Mouse (Mus musculus) midbrain, embryonic 15.5 days (tissue): ENCODE measurements around the gene Ciz1. TPM values are rescaled to one million over a fixed set of nuclear protein-coding genes. Genes with fewer than 3 reads are reported as not detected.
A peak's percentile ranks its signal among the peaks of the same experiment; 100 is the strongest.

Source experiments
- ATAC-seq: fragments of 200-750 bp; cut with Nextera tagmentation; replicated peaks from 2 replicates; pipeline ENCODE4 v1.8.0; 2017; ENCODE audit warnings: moderate TSS enrichment
- H3K27ac ChIP-seq: fragments of 300-500 bp; sonication (generic); 2 replicates; pipeline ENCODE4 v1.5.1; 2015; ENCODE audit warnings: mild to moderate bottlenecking, inconsistent platforms
- H3K27me3 ChIP-seq: fragments of 300-500 bp; sonication (generic); replicated peaks from 2 replicates; pipeline ENCODE4 v1.6.1; 2015; ENCODE audit warnings: inconsistent platforms
- H3K36me3 ChIP-seq: fragments of 300-500 bp; sonication (generic); replicated peaks from 2 replicates; pipeline ENCODE4 v1.6.1; 2015; ENCODE audit warnings: inconsistent platforms
- H3K4me1 ChIP-seq: fragments of 300-500 bp; sonication (generic); 2 replicates; pipeline ENCODE4 v1.6.1; 2015; ENCODE audit warnings: inconsistent platforms
- H3K4me2 ChIP-seq: fragments of 300-500 bp; sonication (generic); 2 replicates; pipeline ENCODE4 v1.6.1; 2015; ENCODE audit warnings: inconsistent platforms, mild to moderate bottlenecking, moderate library complexity
- H3K4me3 ChIP-seq: fragments of 300-500 bp; sonication (generic); 2 replicates; pipeline ENCODE4 v1.5.1; 2015; ENCODE audit warnings: mild to moderate bottlenecking, inconsistent platforms
- H3K9ac ChIP-seq: fragments of 300-500 bp; sonication (generic); 2 replicates; pipeline ENCODE4 v1.6.1; 2015; ENCODE audit warnings: mild to moderate bottlenecking, inconsistent platforms
- H3K9me3 ChIP-seq: fragments of 300-500 bp; sonication (generic); 2 replicates; pipeline ENCODE4 v1.6.1; 2016; ENCODE audit warnings: inconsistent platforms
- WGBS: fragments of 180-500 bp; shearing (Covaris S2); methylation state at CpG from one replicate; pipeline ENCODE4 v1.1.7; 2015; ENCODE audit warnings: mixed read lengths; 5-methylcytosine and 5-hydroxymethylcytosine counted together
- polyA plus RNA-seq: library from polyadenylated mRNA; unstranded; fragments of >200 nt; fragmentation: Nextera tagmentation; extraction: Ambion mirVana; gene quantifications from 2 replicates; pipeline ENCODE4 v1.2.1, GENCODE M21; 2015

Gene Ciz1
- polyA plus RNA-seq: 62.5 and 64.4 TPM in 2 replicates

GRCm38 (mm10) chr2:32352151-32353006 lies at the start of gene Ciz1:
Gene Ciz1, plus strand, starts transcription at chr2:32352327.
- Histone ChIP-seq H3K4me3 (peak within 1 kb of the TSS; percentile 85), H3K9ac (peak within 1 kb of the TSS; percentile 96), H3K4me2 (peak within 1 kb of the TSS; percentile 57), H3K4me1 (peaks cover 34% of the 10 kb centered on the region), H3K27ac (peak within 1 kb of the TSS; percentile 97), H3K9me3 (no peaks in the 10 kb centered on the region), H3K36me3 (no peaks in the 10 kb centered on the region; the same call in 1 of the 2 replicates), H3K27me3 (no peaks in the 10 kb centered on the region)
- ATAC-seq: peak; percentile 75
- WGBS: under 1% methylated on average over 32 of the region's 52 CpGs

- WGBS: 91% methylated on average over 10 of the region's 10 CpGs
- Histone ChIP-seq H3K9me3 (no peaks in the 10 kb centered on the region), H3K27ac (no peak overlapping the region), H3K4me1 (no peaks in the 10 kb centered on the region), H3K4me3 (no peak overlapping the region), H3K9ac (no peak overlapping the region), H3K36me3 (peaks cover 65% of the 10 kb centered on the region), H3K27me3 (no peaks in the 10 kb centered on the region), H3K4me2 (no peak overlapping the region)
- no peak for ATAC-seq
Measured at GRCm38 (mm10) chr2:32302952-32303351, 49.2 kb upstream of the Ciz1 start.

GRCm38 (mm10) chr2:32304145-32304832 lies 47.8 kb upstream of the Ciz1 start:
- ATAC-seq: 0 out of 2 replicates have a peak, but pooled peaks have one; percentile 18
- Histone ChIP-seq H3K4me3 (no peak overlapping the region), H3K4me1 (no peaks in the 10 kb centered on the region), H3K27me3 (no peaks in the 10 kb centered on the region), H3K4me2 (no peak overlapping the region), H3K9me3 (no peaks in the 10 kb centered on the region), H3K27ac (no peak overlapping the region), H3K9ac (no peak overlapping the region), H3K36me3 (peaks cover 55% of the 10 kb centered on the region)
- 57% methylated on average over 8 of the region's 8 CpGs for WGBS

- peaks cover 56% of the 10 kb centered on the region for H3K36me3 ChIP-seq
- no peak overlapping the region for H3K4me2 ChIP-seq
- no peak overlapping the region for H3K4me3 ChIP-seq
- no peaks in the 10 kb centered on the region for H3K4me1 ChIP-seq
- H3K27me3 ChIP-seq: no peaks in the 10 kb centered on the region
- no peak for ATAC-seq
- no peak overlapping the region for H3K9ac ChIP-seq
- WGBS: 87% methylated on average over 5 of the region's 5 CpGs
- H3K27ac ChIP-seq: no peak overlapping the region
- H3K9me3 ChIP-seq: no peaks in the 10 kb centered on the region
Measured at GRCm38 (mm10) chr2:32305668-32306067, 46.5 kb upstream of the Ciz1 start.

- no peak for ATAC-seq
- Histone ChIP-seq H3K36me3 (peaks cover 55% of the 10 kb centered on the region), H3K4me2 (no peak overlapping the region), H3K27ac (no peak overlapping the region), H3K9me3 (no peaks in the 10 kb centered on the region), H3K4me1 (no peaks in the 10 kb centered on the region), H3K4me3 (no peak overlapping the region), H3K9ac (no peak overlapping the region), H3K27me3 (no peaks in the 10 kb centered on the region)
- WGBS: 85% methylated on average over 9 of the region's 9 CpGs
Measured at GRCm38 (mm10) chr2:32306176-32306575, 46.0 kb upstream of the Ciz1 start.

- Histone ChIP-seq H3K4me1 (peaks cover 10% of the 10 kb centered on the region), H3K36me3 (peaks cover 44% of the 10 kb centered on the region)
- no peak for ATAC-seq
Measured at GRCm38 (mm10) chr2:32307247-32307798, 44.8 kb upstream of the Ciz1 start.

DNA sequence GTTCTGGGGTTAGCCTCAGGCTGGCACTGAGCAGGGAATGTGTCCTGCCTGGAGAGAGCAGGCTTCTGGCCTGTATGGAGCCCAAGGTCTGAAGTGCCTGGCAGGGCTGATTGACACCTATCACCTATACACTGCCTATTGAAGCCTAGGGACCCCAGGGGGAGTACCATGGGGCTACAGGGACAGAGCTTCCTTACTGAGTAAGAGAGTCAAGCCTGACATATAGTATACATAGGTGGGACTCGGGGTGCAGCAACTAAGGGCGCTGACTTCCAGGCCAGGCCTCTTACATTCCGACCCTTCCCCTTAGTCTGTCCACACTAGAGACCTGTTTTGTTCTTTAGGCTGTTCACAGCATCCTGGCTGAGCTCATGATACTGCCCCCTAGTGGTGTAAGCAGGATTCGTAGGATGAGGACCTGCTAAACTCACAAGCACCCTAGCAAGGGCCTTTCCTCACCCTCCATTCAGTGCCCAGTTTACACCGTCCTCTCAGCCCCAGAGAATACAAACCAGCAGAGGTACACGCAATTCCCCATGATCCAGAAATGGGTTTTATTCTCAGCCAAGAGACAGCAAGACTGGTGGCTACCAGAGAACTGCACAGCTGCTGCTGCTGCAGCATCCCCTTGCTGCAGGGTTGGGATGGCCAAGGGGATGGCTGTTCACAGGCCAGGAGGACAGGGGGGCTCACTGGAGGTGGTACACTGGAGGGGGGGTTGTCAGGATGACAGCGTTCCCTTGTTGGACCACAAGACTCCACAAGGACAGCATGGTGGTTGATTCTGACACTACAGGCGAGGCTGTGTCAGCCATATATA lies 44.0 kb upstream of the Ciz1 start:
- H3K36me3 ChIP-seq: peaks cover 37% of the 10 kb centered on the region
- no peak overlapping the region for H3K4me3 ChIP-seq
- no peak overlapping the region for H3K27ac ChIP-seq
- H3K27me3 ChIP-seq: no peaks in the 10 kb centered on the region
- H3K4me2 ChIP-seq: no peak overlapping the region
- ATAC-seq: peak; percentile 19; the same call in 1 of the 2 replicates
- H3K4me1 ChIP-seq: peaks cover 10% of the 10 kb centered on the region
- H3K9me3 ChIP-seq: no peaks in the 10 kb centered on the region
- H3K9ac ChIP-seq: no peak overlapping the region
- WGBS: 44% methylated on average over 8 of the region's 8 CpGs

More at GRCm38 (mm10) chr2:32307247-32307798, 44.8 kb upstream of the Ciz1 start:
- H3K9me3 ChIP-seq: no peaks in the 10 kb centered on the region
- H3K9ac ChIP-seq: no peak overlapping the region
- WGBS: 90% methylated on average over 6 of the region's 6 CpGs
- no peaks in the 10 kb centered on the region for H3K27me3 ChIP-seq
- H3K4me2 ChIP-seq: no peak overlapping the region
- H3K27ac ChIP-seq: no peak overlapping the region
- H3K4me3 ChIP-seq: no peak overlapping the region

GRCm38 (mm10) chr2:32308870-32309568 lies 43.1 kb upstream of the Ciz1 start:
- Histone ChIP-seq H3K4me3 (no peak overlapping the region), H3K4me1 (peaks cover 10% of the 10 kb centered on the region), H3K9ac (no peak overlapping the region), H3K4me2 (no peak overlapping the region), H3K9me3 (no peaks in the 10 kb centered on the region), H3K36me3 (peaks cover 29% of the 10 kb centered on the region), H3K27me3 (no peaks in the 10 kb centered on the region), H3K27ac (no peak overlapping the region)
- 92% methylated on average over 16 of the region's 16 CpGs for WGBS
- ATAC-seq: no peak

DNA sequence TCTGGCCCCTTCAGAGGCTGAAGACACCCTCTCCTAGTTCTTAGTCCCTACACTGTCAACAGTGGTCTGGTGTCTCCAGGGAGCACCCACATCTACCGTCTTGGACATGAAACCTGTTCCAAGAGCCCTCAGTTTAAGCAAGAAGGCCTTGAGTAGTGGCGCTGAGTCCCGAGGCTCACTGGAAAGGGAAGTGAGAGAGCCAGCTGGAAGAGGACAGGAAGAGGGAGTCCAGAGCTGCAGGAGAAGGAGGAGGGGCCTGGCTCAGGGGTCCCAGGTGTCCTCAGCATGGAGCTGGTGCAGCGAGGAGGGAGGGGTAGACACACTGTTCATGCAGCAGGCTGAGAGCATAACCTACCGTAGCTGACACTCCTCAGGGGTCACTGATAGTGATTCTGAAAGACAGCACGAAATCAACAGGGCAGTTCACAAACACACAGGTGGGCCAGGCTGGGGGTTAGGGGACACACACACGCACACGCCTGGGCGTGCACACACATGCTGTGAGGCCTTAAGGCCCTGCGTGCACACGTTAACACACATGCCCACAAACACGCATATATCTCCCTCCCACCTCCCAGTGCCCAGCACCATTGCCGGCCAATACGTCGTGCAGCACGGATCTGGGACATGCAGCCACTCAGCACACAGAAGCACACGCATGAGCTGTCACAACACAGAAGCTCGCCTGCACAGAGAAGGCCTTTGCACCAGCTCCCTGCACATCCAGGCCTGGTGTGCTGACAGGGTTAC lies 41.9 kb upstream of the Ciz1 start:
- Histone ChIP-seq H3K36me3 (peaks cover 22% of the 10 kb centered on the region; the same call in 1 of the 2 replicates), H3K27me3 (no peaks in the 10 kb centered on the region), H3K4me3 (no peak overlapping the region), H3K9ac (no peak overlapping the region), H3K4me1 (peaks cover 10% of the 10 kb centered on the region), H3K27ac (no peak overlapping the region), H3K4me2 (no peak overlapping the region), H3K9me3 (no peaks in the 10 kb centered on the region)
- 86% methylated on average over 18 of the region's 18 CpGs for WGBS
- ATAC-seq: no peak

DNA sequence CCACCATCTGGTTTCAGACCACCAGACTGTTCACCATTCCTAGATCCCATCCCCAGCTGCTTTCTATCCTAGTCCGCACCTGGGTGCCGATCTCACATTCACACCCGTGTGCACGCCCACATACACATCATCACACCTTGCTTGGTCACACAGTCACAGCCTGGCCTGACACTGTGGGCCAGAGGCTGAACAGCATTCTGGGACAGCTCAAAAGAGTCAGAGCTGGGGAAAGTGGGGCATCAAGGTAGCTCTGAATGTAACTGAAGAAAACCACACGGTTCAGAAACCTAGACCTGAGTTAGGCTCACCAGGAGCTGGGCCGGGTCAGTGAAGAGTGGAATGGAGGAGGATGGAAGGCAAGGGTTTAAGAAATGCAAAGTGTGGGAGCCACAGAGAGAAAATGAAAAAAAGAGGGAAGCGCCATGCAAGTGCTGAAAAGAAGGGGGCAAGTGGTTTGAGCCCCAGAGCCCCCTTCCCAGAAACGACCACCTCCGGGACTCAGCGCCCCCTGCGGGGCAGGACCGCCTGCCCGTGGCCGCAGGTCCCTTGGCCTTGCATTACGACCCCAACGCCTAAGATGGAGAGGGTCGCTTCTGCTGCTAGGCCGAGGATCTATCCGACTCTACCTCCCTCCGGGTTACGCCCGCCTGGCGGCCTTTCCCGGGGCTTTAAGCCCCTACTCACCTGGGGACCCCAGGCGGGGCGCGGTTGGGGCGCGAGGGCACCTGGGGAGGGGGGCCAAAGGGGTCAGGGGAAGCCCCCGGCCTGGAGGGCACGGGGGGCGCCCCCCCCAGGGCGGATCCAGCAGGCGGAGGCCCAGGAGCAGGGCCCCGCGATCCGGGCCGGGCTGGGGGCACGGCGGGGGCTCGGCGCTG lies 40.4 kb upstream of the Ciz1 start:
- Histone ChIP-seq H3K36me3 (peaks cover 24% of the 10 kb centered on the region; the same call in 1 of the 2 replicates), H3K27me3 (no peaks in the 10 kb centered on the region), H3K9me3 (no peaks in the 10 kb centered on the region), H3K4me1 (peaks cover 10% of the 10 kb centered on the region), H3K4me3 (peak overlapping the region; percentile 40), H3K27ac (no peak overlapping the region), H3K9ac (peak overlapping the region; percentile 56; the same call in 1 of the 2 replicates), H3K4me2 (peak overlapping the region; percentile 75)
- ATAC-seq: no peak
- WGBS: 13% methylated on average over 36 of the region's 42 CpGs
